Mouse (Mus musculus) monocyte, adult 5-6 weeks (primary cell): ENCODE measurements around the gene Vps26a. TPM values are rescaled to one million over a fixed set of nuclear protein-coding genes. Genes with fewer than 3 reads are reported as not detected.

Experiments
- ATAC-seq: fragments of 153-309, 156-312 bp; replicated peaks from 2 replicates; pipeline ENCODE4 v1.8.0; 2017; ENCODE audit warnings: mild to moderate bottlenecking; ENCODE audit not compliant: low TSS enrichment, insufficient number of reproducible peaks, severe bottlenecking, poor library complexity, low FRiP score
- total RNA-seq: library from RNA; stranded (forward); fragments of 200-1000, 200-491, 200-594 nt; gene quantifications from 3 replicates; pipeline ENCODE4 v1.2.3, GENCODE M21; 2017

The Vps26a gene
- total RNA-seq, 1 experiment from 2014 or later, result 110 TPM

DNA sequence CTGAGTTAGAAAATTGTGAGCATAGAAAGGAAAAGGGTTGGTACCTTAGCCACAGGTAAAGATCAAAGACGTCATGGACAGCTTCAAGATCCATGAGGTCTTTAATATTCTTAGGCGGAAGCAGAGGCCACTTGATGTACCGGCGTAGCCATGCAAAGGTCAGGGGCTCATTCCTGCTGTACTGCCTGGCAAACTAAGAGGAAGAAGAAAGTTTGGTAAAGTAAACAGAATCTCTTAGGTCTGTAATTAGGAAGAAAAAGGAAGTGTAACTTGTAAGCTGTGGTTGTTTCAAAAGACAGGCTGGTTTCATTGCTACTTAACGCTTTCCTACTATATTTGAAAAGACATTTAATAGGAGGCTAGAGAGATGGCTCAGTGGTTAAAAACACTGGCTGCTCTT lies 56.2 kb downstream of the Vps26a start:
- peak; percentile 77 for ATAC-seq

DNA sequence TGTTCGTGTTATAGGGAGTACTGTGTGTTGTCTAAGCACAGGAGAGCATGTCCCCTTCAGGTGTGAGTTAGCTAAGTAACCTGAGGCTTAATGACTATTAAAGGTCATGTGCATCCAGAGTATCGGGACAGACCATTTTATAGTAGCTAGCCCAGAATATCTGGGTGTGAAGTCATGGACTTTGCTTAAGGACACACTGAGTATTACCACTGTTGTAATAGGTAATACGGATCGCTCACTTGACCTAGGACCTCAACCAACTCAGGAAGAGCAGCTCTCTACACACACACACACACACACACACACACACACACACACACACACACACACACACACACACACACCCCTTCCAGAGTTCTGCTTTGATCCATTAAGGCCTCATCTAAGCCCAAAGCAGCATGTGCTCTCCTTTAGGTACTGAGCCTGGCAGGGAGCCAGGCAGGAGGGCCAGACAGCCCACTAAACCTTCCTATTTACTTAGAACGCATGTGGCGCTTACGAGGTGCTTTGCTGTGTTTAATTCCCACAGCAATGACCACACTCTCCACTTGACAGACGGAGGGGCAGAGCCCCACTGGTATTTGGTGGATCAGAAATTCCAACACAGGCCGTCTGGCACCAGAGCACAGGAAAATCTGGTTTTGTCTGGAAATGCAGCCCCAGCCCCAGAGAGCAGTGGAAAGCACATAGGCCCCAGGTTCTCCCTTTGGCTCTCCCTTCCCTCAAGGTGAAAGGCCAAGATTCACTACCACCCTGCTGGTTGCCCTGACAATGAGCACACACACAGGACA lies 61.3 kb downstream of the Vps26a start:
- no peak for ATAC-seq

DNA sequence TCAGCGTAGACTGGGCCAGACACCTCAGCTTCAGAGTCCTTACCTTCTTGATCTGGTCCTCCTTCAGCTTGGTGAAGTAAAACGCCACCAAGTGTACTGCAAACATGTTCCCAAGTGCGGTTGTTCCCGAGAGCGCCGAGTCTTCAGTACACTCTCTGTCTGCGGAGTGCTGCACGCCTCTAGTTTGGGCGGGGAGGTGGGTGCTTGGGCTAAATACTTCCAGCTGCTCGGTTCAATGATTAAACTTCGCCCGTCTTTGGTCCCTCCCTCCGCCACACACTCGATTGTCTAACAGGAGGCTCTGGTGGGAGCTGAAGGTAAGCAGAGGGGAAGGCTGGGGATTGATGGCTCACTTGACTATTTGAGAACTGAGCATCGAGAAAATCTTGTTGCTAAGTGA lies 64.3 kb downstream of the Vps26a start, which contains the start of gene Hkdc1:
Gene Hkdc1 (minus strand): TSS at position 237 of the 400 bp plus-strand sequence.
- ATAC-seq, result no peak

DNA sequence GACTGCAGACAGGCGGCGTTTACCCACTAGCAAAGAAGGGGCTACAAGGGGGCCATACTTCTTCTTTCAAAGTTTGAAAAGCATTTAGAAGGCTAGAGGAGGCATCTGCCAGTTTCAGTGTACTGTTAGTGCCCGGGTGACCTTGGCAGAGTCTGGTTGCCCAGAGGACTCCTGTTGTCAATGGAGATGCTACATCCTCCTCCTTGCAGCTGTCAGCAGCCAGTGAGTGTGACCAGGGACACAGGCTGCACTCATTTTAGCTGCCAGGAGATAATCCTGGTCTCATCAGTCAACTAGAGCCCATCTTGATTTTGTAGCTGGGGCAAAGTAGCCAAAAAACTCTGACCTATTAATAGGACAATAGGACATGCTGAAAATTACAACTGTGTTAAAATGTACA lies 65.5 kb downstream of the Vps26a start:
- no peak for ATAC-seq

DNA sequence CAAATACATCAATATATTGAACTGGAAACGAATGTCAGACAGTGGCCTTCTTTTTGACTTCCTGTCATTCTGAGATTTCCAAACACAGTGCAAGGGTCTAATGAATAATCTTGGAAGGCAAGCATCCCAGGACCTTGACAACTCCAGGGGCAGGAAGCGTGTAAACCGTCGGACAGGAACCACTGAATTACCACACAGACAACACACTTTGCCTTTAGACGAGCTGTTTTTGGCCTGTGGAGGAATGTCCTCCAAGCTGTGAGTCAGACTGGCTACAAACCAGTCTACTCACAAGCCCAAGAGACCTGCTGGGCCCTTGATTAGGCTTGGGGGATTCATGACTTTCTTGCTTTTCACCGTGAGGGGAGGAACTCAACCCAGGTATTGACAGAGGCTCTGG lies 66.2 kb downstream of the Vps26a start:
- ATAC-seq, result no peak

DNA sequence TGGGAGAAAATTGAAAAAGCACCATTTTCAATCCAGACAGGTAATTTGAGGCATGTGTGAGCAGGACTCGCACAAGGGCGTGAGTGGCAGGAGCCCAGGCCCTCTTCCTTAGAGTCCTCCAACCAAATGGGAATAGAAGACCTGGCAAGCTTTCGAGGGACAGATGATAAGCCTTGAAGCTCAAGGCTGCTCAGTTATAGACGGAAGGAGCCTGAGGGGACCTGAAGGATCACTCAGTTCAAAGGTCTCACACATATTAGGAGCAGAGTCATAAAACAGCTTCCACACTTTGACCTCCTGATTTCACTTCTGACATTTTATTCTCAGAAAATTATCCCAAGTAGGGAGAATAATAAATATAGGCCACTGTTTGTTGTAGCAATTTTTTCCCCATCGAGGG lies 67.2 kb downstream of the Vps26a start:
- ATAC-seq, result no peak

DNA sequence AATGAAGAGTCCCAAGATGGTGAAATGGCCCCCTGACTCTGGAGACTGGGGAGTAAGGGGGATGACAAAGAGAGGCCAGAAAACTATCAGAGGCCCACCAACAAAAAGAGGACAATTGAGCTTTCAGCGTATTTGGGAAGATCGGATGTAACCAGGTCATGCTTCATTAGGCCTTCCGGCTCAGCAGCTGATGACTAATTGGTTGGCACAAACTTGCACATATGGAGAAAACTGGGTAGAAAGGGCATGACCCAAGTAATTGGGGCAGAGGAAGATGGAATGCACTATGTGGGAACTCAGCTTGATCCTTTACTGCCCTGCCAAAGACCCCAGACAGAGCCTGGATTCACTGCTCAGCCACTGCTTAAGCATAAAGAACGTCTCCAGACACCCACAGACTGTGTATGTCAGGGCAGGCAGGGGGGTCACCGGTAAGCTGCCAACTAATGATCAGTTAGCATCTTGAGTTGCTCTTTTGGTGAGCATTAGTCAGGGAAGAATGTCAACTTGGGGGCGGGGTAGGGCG lies 67.7 kb downstream of the Vps26a start:
- ATAC-seq, result no peak

DNA sequence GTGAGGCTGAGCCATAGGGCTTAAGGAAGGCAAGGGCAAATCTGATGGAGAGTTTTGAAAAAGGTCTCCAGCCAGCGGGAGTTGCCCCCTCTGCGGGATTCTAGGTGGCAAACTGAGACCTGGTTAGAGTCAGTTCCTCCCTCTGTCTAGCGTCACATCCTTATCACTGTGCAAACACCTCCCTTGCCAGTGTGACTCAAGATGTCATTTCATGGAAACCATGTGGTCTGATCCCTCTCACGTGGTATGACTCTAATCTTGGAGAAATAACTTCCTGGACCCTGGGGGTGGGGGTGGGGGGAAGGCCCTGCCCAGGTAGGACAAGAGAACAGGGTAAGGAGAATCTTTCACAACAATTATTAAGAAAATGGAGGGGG lies 73.0 kb downstream of the Vps26a start:
- ATAC-seq, result no peak

DNA sequence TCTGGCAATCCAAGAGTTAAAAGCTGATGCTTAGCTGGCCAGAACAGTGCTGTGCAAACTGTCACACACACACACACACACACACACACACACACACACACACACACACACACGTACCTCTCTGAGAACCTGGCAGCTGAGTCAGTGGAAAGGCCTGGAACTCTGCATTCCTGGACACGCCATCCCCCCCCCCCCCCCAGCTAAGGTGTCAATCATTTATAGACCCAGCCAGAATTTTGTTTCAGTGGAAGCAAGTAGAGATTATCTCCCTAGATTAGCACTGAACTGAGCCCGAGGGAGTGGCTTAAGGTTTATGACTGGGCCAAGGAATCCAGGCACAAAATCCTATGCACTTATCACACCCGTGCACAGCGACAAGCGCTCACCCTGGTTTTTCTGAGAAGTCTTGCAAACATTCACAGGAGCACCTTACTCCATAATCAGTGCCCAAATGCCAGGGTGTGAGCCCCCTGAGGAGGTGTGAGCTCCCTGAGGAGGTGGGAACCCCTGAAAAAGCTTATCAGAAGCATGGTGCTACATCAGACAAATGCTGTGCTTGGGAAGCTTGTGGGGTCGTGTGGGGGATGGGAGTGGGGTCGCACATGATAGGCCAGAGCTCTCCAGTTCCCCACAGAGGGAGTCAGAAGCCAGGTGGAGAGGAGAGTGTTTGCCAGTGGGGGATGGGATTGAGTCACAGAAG lies 73.5 kb downstream of the Vps26a start:
- no peak for ATAC-seq

DNA sequence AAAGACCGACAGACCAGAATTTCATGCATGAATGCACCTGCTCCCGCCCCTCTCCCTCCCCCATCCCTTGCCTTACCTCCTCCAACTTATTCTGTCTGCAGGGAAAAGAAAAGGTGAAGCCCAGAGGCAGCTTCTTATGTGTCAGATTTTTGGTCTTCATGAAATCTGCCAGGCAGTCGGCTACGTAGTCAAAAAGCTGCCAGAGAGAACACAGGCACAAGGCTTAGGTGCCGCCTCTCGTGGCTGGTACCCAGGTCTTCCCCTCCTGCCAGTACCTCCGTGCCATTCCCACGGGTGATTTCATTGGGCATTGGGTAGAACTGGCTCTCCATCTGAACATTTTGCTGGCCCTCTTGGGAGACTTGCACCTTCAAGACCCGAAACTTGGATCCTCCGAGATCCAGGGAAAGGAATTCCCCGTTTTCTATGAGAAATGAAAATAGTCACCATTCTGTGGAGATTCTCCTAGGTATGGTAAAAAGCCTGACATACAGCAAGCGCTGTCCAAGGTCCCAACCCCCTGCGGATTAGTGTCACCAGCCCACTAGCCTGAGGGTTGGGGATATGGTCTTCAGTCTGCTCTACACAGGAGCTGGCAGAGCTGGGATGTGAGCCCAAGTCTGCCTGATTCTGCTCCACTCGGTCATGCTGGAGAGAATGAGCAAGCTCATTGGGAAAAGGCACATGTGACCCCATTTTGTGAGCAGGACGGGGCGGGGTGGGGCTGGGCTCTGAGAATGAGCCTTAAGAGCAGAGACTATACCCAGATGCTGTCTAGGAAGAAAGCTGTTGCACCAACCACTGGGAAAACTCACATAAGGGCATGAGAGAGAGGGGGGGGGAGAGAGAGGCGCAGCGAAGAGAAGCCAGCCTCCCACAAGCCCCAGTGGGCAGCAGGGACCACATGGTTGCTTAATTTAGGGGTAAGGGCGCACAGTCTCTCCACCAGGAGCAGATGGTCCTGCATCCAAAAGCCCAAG lies 74.9 kb downstream of the Vps26a start:
- ATAC-seq, result no peak

DNA sequence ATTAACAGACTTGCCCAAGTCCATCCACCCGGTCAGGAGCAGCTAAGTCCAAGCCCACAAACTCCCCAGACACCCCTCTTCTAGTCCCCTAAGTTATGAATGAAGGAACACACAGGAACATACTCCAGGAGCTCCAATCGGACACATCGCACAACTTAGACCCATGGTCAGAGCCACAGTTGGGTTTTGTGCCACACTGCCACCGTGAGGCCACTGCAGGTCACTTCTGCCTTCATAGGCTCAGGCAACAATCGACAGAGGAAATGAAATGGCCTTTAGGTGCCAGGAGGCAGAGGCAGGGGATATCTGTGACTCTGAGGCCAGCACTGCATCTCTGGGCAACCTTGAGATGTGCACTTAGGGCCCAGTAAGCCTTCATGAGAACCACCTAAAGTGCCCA lies 75.7 kb downstream of the Vps26a start:
- peak; percentile 81 for ATAC-seq

Other genes starting within 250 kb of the Vps26a start
- gene Tacr2, start 234.4 kb downstream of the Vps26a start, total RNA-seq, result not detected in 3 replicates
- 33.1 to 66.9 TPM (median 39.5 TPM) in 3 replicates for gene Hk1, start 106.9 kb downstream of the Vps26a start, total RNA-seq
- 0.75 TPM in 1 of 3 replicates, not detected in the others for gene Hkdc1, start 64.3 kb downstream of the Vps26a start, total RNA-seq
- gene 4930507D05Rik, start 37.3 kb downstream of the Vps26a start, total RNA-seq, result not detected in 3 replicates
- 15.0 to 22.7 TPM (median 21.4 TPM) in 3 replicates for gene Supv3l1, start 37.1 kb downstream of the Vps26a start, total RNA-seq
- gene Srgn, start 40.6 kb upstream of the Vps26a start, total RNA-seq, result 1,192 to 2,405 TPM (median 1,864 TPM) in 3 replicates
- gene Kif1bp, start 91.7 kb upstream of the Vps26a start, total RNA-seq, result 8.9 to 19.4 TPM (median 13.1 TPM) in 3 replicates
- 120 to 158 TPM (median 138 TPM) in 3 replicates for gene Ddx21, start 115.5 kb upstream of the Vps26a start, total RNA-seq
- gene Ddx50, start 164.4 kb upstream of the Vps26a start, total RNA-seq, result 87.7 to 122 TPM (median 98.2 TPM) in 3 replicates
- 1.7 TPM in 1 of 3 replicates, not detected in the others for gene Stox1, start 239.3 kb upstream of the Vps26a start, total RNA-seq